23 mouse cellular contexts compared by ENCODE assay signal in the genomic region with DNA sequence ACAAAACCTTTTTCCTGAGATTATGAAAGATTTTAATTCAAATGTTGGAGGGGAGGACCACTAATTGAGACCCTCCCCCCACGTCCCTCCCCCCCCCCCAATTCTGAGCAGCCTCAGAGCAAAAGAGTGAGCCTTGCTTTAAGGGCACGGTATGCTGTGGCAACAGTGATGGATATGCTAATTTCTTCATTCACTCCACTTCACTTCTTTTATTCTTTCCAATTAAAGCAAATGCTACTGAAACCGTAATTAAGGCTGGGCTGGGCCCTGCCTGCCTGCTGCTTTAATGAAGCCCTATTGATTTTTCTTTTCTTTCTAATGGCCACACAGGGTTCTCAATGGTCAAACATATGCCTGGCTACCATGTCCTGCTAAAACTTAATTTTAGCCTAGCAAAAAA.
DNase-seq lines count a peak whose midpoint lies in the region; ATAC-seq and TF ChIP-seq lines count a peak whose summit lies in the region.
"Had no signal": no experiment of that assay in that cellular context is flagged by ENCODE, and none has a peak within 500 bp of the region (broad histone marks: within the 10 kb centered on the region; RNA-seq: fewer than 3 reads in every experiment).

No protein-coding gene starts in this region.

- no peaks in the 10 kb centered on the region for H3K36me3 ChIP-seq in forebrain, embryonic 12.5 days (replicated peaks)
- no peaks in the 10 kb centered on the region for H3K36me3 ChIP-seq in forebrain, postnatal 0 days (ENCODE audit: insufficient read depth)
- no peaks in the 10 kb centered on the region for H3K36me3 ChIP-seq in forebrain, embryonic 14.5 days (ENCODE audit: control insufficient read depth, insufficient read depth, low read length)
- H3K36me3 ChIP-seq: G1E; hindbrain, embryonic 10.5 days; hindbrain, embryonic 15.5 days; intestine, embryonic 15.5 days had no signal

- TF ChIP-seq CTCF in forebrain, postnatal 0 days (IDR thresholded peaks at IDR 0.05; ENCODE audit: low read depth): no peak
- no peak for TF ChIP-seq CTCF in brain, embryonic 14.5 days (IDR thresholded peaks at IDR 0.05; ENCODE audit: borderline replicate concordance, extremely low read depth, insufficient read depth, insufficient read length)

- no peak overlapping the region for H3K9ac ChIP-seq in forebrain, embryonic 12.5 days
- no peak overlapping the region for H3K9ac ChIP-seq in forebrain, postnatal 0 days
- H3K9ac ChIP-seq in forebrain, embryonic 14.5 days (ENCODE audit: low read length): no peak overlapping the region
- H3K9ac ChIP-seq: hindbrain, embryonic 15.5 days; intestine, embryonic 15.5 days had no signal

- TF ChIP-seq POLR2A in brain, embryonic 14.5 days (IDR thresholded peaks at IDR 0.05; ENCODE audit: borderline replicate concordance, extremely low read depth, insufficient read depth, insufficient read length, poor library complexity, severe bottlenecking): no peak

- no peak overlapping the region for H3K4me2 ChIP-seq in forebrain, embryonic 12.5 days
- no peak overlapping the region for H3K4me2 ChIP-seq in forebrain, postnatal 0 days (ENCODE audit: low read depth)
- no peak overlapping the region for H3K4me2 ChIP-seq in forebrain, embryonic 14.5 days (ENCODE audit: low read length)
- H3K4me2 ChIP-seq: heart, embryonic 11.5 days; hindbrain, embryonic 15.5 days; intestine, embryonic 15.5 days had no signal

- no peak for DNase-seq in forebrain, postnatal 0 days
- peak; percentile 86 for DNase-seq in brain, embryonic 14.5 days (ENCODE audit: low read depth)
- DNase-seq in forebrain, embryonic 14.5 days (ENCODE audit: low spot score): peak; percentile 82
- peak; percentile 22 for DNase-seq in retina, embryonic 14.5 days (ENCODE audit: low spot score)
- DNase-seq in heart, postnatal 4 days: no peak
- no peak for DNase-seq in left cerebral cortex, adult 18-20 months (ENCODE audit: low spot score in 2 of 2)
- DNase-seq: adrenal gland, postnatal 10 days; adrenal gland, postnatal 36 days; B cell, adult 2 months; cerebellum, adult 11 months; cerebellum, adult 2 months; cerebellum, postnatal 10 days; cerebellum, postnatal 36 days; gastrocnemius, postnatal 10 days; kidney, adult 11 months; kidney, adult 8-10 months had no signal

- H3K27me3 ChIP-seq in forebrain, embryonic 12.5 days: peaks cover 85% of the 10 kb centered on the region
- peaks cover 40% of the 10 kb centered on the region for H3K27me3 ChIP-seq in forebrain, postnatal 0 days (ENCODE audit: insufficient read depth, low read length)
- peaks cover 69% of the 10 kb centered on the region for H3K27me3 ChIP-seq in forebrain, embryonic 14.5 days (replicated peaks; ENCODE audit: control insufficient read depth, insufficient read depth, low read length)
- H3K27me3 ChIP-seq: hindbrain, embryonic 15.5 days; intestine, embryonic 15.5 days; Patski had no signal

- no peak overlapping the region for H3K27ac ChIP-seq in forebrain, embryonic 12.5 days
- no peak overlapping the region for H3K27ac ChIP-seq in forebrain, postnatal 0 days (ENCODE audit: low read depth, low read length)
- no peak overlapping the region for H3K27ac ChIP-seq in forebrain, embryonic 14.5 days (ENCODE audit: low read depth, low read length)
- H3K27ac ChIP-seq: hindbrain, embryonic 10.5 days; hindbrain, embryonic 15.5 days; intestine, embryonic 15.5 days had no signal

- WGBS in forebrain, embryonic 12.5 days: under 1% methylated on average over 3 of the region's 3 CpGs
- WGBS in forebrain, postnatal 0 days: 5% methylated on average over 3 of the region's 3 CpGs
- 1% methylated on average over 3 of the region's 3 CpGs for WGBS in forebrain, embryonic 14.5 days

- ATAC-seq in forebrain, embryonic 12.5 days (ENCODE audit: low FRiP score): peak; percentile 82
- no peak for ATAC-seq in forebrain, postnatal 0 days
- peak; percentile 83 for ATAC-seq in forebrain, embryonic 14.5 days
- ATAC-seq: intestine, embryonic 15.5 days; Patski had no signal

- H3K9me3 ChIP-seq in forebrain, embryonic 12.5 days: no peaks in the 10 kb centered on the region
- H3K9me3 ChIP-seq in forebrain, postnatal 0 days (ENCODE audit: low read length): no peaks in the 10 kb centered on the region
- no peaks in the 10 kb centered on the region for H3K9me3 ChIP-seq in forebrain, embryonic 14.5 days (replicated peaks; ENCODE audit: control insufficient read depth, low read length)
- H3K9me3 ChIP-seq: hindbrain, embryonic 10.5 days; hindbrain, embryonic 15.5 days; intestine, embryonic 15.5 days had no signal

- H3K4me3 ChIP-seq in forebrain, embryonic 12.5 days (replicated peaks): no peak overlapping the region
- H3K4me3 ChIP-seq in forebrain, postnatal 0 days (ENCODE audit: low read depth, low read length): no peak overlapping the region
- H3K4me3 ChIP-seq in forebrain, embryonic 14.5 days (ENCODE audit: low read depth, low read length): no peak overlapping the region
- H3K4me3 ChIP-seq: hindbrain, embryonic 10.5 days; hindbrain, embryonic 15.5 days; intestine, embryonic 15.5 days had no signal

- peaks cover 29% of the 10 kb centered on the region for H3K4me1 ChIP-seq in forebrain, embryonic 12.5 days
- H3K4me1 ChIP-seq in forebrain, postnatal 0 days (ENCODE audit: insufficient read depth): no peaks in the 10 kb centered on the region
- H3K4me1 ChIP-seq in forebrain, embryonic 14.5 days (ENCODE audit: control insufficient read depth, insufficient read depth, low read length): peaks cover 16% of the 10 kb centered on the region
- H3K4me1 ChIP-seq: intestine, embryonic 15.5 days had no signal

Comparison
In these comparisons a context has a peak if more than half of its experiments do, and no peak if none do; other contexts are left out.
1. DNase-seq: peak in brain, embryonic 14.5 days (single experiment), forebrain, embryonic 14.5 days (single experiment) and retina, embryonic 14.5 days (single experiment); none in forebrain, postnatal 0 days (single experiment), heart, postnatal 4 days (single experiment) and left cerebral cortex, adult 18-20 months (0 of 2).